Mouse (Mus musculus) right cerebral cortex, postnatal 4 days (tissue): ENCODE measurements around the gene Larp7.

Experiments
- DNase-seq: peaks from one replicate; pipeline ENCODE4 v3.0.0-alpha.2; 2022

Gene Larp7

DNA sequence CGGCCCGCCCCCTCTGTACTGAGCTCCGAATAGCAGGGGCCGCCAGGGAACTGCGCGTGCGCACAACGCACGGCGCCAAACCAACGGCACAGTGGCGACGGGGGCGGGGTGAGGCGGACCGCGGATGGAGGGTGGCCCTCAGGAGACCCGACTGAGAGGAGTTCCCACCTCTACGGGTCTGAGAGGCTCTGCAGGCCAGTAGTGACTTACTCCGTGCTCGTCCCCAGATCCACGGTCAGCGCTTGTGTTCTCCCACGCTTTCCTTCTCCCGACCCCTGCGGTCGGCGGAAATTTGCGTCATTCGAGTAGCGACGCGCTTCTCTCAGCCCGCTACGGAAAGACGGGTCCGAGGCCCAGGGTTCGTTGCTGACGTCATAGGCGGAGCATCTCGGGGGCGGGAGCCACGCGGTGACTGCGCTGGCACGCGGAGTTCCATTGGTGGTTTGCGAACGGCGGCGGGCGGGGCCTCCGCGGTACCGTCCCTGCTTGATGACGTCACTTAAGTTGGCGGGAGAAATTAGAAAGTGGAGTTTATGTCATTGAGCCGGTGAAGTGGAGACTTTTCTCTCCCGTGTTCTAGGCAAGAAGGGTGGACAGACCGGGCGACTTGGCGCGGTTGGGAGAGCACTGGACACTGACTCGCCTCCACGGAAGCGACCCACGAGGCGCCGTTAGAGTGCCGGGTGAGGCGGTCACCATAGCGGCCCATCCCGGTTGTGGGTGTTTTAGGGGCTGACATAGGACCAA lies at the start of gene Larp7, which contains the start of gene Zgrf1:
Gene Larp7, minus strand, starts transcription at position 377 of the 747 bp plus-strand sequence.
Gene Zgrf1, plus strand, starts transcription at position 517 of the 747 bp plus-strand sequence.
- DNase-seq, result peak; percentile 97

DNA sequence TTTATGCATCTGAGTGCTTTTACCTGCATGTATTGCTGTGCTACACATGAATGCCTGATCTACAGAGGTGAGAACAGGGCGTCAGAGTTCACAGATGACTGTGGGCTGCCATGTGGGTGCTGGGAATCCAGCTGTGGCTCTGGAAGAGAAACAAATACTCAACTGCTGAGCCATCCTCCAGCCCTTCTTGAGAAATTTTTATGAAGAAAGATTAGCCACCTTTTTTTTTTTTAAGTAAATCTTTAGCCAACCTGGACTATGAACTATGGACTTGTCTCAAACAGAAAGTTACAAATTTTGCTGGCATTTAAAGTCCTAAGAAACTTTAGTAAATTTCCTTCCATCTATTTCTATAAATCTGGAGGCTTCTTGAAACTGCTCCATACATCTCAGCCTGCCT lies 44.0 kb upstream of the Larp7 start:
- DNase-seq, result no peak

DNA sequence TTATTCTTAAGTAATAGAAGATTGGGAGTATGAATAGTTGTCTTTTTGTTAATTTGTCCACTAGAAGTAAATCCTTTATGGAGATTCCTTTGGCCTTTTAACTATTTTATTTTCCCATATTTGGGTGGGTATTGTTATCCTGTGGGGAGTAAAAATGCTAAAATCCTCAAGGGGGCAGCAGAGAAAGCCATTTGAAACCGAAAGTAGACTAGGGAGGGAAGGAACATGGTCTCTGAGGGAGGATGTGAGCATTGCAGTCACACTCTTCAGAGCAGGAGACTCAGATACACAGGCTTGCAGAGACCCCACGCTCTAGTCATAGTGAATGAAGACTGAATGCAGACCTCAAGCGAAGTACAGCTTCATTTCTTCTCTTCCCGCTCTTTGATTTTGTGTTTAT lies 19.4 kb upstream of the Larp7 start:
- peak; percentile 12 for DNase-seq

DNA sequence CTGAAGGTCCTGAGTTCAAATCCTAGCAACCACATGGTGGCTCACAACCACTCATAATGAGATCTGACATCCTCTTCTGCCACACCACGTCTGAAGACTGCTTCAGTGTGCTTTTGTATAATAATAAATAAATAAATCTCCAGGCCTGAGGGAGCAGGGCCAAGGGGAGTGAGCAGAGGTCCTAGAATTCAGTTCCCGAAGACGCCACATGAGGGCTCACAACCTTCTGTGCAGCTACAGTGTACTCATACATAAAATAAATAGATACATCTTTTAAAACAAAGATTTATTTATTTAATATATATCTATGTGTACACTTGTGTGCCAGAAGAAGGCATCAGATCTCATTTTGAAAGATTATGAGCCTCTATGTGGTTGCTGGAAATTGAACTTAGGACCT lies 12.0 kb upstream of the Larp7 start:
- DNase-seq, result no peak

DNA sequence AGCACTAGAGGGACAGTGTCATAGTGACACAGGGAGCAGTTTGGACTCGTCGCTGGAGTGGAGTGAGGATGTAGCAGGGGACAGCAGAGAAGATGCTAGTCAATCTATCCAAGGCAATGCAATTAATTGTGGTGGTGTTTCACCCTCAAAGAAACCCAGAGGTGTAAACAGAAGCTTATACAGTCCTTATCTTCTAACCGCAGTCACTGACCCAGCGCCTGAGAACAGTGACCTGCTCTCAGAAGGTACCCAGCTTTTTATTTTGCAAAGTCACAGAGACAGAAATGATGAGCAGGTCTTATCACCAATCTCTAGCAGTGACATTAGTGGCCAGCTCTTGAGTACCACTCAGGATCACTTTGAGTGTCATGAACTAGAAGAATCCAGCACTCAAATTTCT lies 9.8 kb upstream of the Larp7 start:
- DNase-seq, result no peak

DNA sequence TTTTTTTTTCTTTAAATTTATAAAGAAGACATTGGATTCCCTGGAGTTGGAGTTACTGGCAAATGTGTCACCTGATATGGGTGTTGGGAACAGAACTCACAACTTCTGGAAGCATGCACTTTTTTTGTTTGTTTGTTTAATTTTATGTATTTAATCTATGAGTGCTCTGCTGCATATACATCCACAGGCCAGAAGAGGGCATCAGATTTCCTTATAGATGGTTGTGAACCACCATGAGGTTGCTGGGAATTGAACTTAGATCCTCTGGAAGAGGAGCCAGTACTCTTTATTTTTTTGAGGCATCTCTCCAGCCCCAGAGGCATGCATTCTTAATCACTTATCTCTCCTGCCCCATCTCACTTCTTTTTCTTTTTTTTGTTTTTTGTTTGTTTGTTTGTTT lies 5.1 kb upstream of the Larp7 start:
- DNase-seq, result no peak

DNA sequence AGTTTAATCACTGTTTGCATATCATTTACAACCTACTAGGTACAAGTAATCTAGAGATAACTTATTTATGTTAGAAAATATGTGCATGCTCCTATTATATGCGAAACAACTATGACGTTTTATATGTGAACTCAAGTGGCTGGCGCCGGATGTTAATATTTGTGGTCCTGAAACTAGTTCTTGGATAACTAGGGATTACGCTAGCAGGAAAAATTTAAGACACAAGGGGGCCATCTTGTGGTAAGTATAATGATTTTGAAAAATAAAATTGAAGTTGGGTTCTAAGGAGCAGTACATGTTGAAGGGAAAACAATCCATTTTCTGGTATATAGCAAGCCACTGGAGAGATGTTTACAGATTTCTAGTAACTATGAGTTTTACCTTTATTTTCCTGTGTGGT lies 1.6 kb upstream of the Larp7 start:
- no peak for DNase-seq

DNA sequence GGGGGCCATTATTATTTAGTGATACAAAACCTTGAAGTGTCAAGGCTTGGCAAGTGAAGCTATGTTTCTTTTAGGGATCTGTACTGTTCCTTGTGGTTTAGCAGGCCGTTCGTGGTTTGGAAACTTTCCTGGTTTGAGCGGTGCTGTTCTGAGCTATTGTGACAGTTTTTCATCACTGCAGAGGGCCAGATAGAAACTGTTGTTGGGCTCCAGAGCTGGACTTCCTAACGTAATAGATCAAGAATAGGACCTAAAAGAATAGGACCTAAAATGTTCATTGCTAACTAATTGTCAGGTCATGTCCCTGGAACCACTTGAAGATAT lies 533 bp upstream of the Larp7 start:
- DNase-seq, result no peak

DNA sequence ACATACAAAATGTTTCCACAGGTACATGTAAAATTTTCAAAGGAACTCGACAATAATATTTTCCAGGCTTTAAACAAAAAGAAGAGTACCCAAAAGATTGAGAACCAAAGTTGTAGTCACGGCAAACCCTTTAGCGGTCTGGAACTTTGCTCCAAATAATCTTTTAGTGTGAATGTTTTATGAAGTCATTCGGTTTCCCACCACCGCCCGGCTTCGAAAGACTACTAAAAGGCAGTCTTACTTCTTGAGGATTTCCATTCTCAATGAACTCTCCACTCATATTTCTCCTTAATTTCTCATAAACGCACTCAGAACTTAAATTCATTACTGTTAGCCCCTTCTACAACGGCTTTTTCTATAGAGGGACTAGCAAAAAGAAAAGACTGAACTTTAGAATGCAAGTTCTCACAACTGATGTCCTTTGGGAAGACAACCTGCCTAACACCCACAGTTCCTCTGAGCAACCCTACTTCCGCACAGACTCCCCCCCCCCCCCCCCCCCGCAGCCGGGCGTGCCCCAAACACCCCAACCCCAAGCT lies 646 bp downstream of the Larp7 start:
- no peak for DNase-seq

DNA sequence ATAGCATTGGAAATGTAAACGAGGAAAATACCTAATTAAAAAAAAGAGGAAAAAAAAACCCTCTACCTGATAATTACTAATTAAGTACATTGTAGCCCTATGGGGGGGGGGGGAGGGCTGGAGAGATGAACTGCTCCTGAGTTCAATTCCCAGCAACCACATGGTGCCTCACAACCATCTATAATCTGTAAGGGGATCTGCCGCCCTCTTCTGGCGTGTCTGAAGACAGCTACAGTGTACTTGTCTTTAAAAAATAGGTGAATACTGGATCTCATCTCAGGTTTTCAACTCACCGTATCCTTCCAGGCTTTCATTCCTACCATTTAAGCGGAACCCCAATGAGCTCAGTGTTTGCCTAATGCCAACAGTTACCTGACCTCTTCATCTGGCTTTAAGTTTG lies 5.3 kb downstream of the Larp7 start:
- peak; percentile 39 for DNase-seq

DNA sequence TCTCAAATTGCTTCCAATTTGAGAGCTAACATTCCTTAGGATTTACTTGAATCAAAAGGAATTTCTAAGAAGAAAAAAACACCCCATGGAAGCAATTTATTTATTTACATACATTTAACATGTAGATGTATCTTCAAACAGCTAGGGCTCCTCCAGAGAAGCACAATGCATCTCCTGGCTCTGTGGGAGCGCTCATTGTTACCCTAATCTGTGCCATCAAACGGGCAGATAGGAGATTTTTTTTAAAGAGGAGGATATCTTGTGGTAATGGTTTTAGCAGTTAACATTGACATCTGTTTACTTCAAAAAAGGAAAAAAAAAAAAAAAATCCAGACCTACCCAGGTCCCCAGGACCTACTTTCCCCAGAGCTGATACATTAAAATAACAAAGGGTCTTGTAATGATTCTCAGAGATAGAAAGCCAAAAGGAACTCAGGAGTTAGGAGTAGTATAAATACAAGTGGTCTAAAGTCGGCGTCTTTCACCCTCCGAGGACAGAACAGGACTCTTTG lies 8.5 kb downstream of the Larp7 start:
- no peak for DNase-seq

DNA sequence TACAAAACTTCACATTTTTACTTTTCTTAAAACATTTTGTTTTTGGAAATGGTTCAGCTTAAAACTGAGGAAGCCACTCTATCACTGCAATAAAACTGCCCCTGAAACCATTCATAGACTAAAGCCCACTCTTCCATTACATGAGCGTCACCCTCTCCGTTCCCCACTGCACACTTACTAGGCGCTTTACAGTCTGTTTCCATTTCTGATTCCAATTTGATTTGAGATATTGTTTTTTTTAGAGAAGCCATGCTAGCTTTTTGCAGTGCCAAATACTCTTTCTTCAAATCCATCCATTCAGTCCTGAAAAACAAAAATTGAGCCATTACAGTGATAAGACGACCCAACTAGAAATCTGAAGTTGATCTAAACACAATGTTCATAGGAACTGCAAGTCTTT lies 9.2 kb downstream of the Larp7 start:
- no peak for DNase-seq

DNA sequence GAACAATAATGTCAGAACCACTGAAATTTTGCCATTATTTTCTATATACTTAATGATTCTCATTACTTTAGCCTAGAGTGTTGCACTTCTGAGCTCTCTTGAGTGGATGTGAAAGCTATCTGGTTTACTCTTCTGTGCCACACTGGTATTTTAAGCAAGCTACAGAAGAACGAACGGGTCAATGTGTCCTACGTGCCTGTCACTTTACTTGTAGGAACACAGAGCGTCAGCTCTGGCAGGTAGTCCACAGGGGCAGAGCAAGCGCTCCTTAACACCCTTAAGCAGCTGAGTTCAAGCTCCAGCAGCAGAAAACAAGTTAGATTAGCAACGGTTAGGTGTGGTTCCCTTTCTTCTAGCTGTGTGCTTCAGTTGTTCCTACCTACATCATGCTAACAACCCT lies 14.0 kb downstream of the Larp7 start:
- DNase-seq, result no peak

DNA sequence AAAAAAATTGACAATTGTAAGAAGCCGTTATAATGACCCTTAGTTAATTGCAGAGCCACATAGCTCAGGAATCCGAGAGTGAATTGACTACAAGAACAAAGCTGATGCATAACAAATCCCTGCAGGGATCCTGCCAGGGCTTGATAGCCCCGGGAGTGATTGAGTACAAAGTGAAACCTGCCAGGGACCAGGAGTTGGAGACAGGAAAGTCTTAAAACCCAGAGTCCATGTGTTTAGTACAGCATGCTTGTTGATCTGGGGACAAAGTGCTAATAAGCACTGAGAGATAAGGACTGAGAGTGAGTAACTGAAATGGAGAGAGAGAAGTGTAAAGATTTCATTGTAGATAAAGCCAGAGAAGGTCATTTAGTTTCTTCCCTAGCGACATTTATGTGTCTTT lies 22.9 kb downstream of the Larp7 start:
- DNase-seq, result no peak

DNA sequence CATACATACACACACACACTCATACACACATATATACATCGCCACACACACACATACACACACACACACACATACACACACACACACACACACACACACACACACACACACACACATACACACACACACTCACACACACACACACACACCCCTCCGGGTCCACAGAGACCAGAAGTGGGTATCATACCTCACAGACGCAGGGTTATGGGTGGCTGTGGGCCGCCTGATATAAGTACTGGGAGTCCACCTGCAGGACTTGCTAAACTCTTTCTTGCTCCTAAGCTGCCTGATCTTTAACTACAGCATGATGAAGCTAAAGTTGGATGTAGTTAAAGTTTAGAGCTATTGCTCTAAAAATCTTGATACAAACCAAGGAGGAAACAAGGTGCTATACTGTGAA lies 23.3 kb downstream of the Larp7 start:
- DNase-seq, result no peak

DNA sequence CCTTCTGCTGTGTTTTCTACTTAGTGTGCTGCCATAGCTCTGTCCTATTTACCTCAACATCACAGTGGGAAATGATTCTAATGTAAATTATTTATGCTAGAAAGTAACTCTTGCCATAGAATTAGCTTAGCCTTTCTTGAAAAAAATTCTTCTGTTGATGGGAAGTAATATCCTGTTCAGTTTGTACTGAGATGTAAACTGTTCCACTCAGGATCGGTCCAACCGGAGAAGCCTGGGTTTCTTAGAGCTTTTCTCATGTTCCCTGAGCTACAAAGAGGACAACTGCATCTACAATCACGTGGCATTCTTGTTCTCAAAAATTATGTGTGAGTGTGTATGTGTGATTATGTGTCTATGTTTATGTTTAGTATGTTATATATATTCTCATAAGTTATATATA lies 23.9 kb downstream of the Larp7 start:
- no peak for DNase-seq

DNA sequence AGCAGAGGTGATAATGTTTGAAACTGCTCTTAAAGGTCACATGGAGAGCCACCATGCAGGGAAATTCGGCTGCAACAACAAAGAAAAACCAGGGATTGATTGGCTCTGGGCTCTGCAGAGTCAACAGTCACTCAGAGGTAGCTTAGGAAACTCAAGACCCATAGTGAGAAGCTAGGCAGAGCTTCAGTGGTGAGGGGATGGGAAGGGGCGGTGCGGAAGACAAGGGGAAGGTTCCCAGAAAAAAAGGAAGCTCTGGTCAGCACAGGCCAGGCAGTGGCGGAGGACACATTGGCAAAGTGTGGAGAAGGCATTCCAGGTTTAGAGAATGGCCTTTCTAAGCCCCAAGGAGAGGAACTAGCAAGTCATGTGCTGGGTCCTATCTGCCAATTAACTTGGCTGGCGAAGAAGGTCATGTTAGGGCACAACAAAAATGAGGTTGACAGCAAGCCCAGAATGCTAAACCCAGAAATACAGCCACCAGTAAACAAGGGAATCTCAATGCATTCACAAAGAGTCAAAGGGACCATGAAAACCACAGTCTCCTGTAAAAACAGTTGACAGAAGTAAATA lies 25.6 kb downstream of the Larp7 start:
- DNase-seq, result no peak

DNA sequence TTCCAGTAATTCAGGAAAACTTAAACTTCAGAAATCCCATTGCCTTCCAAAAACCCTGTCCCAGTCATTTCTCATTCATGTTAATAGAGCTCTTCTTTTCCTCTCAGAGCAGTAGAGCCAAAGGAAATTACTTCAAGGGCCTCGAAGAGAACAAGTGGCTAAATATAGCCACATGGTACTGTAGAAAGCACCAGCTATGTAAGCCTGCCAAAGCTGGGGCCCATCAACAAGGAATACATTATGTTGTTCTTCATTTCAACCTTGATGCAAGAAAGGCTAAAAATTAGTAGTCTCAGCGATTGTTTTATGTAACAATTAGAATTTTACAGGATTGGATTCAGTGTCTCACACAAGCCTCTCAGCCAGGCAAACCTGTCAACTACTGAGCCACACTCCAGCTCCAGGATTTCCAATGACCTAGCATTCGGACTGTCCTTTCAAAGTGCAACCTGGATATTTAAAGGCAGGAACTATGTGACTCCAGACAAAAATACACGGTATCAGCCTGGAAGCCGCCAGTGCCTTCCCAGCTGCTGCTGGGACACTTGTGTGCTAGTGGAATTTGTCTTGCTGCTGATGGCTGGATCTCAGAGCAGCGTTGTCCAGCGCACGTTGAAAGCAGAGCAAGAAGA lies 27.8 kb downstream of the Larp7 start:
- DNase-seq, result no peak

DNA sequence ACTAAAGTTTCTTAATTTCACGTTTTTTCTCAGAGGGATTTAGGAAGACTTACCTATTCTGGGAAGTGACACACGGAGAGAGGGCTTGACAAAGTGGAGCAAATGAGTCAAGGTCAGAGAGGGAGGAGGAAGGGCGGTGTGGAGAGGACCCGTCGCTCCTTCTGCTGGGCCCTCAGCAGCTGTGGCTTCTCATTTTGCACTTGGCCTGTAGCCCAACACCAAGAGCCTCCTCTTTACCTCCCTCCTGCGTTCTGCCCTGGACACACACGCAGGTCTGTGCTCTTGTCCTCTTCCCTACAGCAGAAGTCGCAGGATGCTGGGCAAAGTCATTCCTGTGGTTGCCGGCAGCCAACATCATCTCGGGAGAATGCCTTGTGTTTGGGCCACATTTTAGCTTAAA lies 32.0 kb downstream of the Larp7 start:
- no peak for DNase-seq

DNA sequence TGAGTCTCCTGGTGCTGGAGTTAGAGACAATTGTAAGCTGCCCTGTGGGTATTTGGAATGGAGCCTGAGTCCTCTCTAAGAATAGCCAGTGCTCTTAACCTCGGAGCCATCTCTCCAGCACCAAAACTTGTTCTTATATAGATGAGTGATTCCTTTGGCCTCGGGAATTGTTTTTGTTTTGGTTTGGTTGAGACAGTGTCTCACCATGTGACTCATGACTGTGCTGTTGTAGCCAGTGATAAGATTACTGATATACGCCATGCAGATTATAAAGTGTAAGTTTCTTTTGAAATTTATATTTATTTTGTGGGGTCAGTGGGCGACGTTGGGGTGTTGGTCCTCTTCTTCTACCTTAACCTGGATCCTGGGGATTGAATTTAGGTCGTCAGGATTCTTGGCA lies 32.8 kb downstream of the Larp7 start:
- no peak for DNase-seq

DNA sequence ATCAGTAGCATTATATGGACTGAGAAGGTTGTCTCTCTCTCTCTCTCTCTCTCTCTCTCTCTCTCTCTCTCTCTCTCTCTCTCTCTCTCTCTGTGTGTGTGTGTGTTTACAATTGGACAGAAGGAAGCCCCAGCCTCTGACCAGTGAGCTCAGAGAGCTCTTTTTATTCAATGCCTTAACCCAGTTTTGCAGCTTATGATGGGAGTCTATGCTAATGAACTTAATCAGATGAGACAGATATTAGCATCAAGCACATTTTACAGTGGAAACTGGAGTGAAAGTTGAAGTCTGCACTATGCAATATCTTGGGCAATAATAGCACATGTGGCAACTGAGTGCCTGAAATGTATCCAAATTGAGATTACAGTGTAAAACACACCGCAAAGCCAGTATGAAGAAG lies 37.9 kb downstream of the Larp7 start:
- DNase-seq, result no peak

DNA sequence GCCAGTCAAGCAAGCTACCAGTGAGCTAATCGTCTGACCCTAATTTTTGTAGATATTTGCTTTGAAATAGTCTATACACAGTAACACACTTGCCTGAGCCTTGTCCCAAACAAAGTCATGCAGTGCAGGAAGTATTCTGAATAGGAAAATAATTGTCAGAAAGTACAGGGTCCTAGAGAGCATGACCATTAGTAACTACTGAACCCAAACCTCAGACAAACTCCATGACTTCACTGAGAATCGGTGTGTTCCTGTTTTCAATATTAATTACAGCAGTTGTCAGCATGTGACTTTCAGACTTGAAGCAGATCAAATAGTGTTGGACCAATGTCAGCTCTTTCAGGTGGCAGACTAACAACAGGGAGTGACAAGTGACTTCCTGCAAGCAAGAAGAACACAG lies 39.5 kb downstream of the Larp7 start:
- DNase-seq, result no peak

DNA sequence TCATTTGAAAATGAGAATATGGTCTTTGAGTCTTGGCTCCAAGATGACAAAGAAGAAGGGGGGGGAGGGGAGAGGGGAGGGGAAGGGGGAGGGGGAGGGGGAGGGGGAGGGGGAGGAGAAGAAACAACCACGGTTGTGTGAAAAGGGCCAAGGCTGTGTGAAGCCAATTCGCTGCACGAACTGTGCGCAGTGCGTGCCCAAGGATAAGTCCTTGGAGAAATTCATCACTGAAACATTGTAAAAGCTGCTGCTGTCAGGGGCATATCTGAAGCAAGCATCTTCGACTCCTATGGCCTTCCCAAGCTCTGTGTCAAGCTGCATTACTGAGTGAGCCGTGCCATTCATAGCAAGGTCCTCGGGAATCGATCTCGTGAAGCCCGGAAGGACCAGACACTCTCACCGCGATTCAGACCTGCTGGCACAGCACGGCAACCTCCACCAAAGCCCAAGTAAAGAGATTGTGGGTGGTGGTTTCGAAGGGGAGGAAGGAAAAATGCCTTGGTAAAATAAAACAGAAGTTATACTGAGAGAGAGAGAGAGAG lies 40.3 kb downstream of the Larp7 start:
- DNase-seq, result no peak
